Mouse (Mus musculus) kidney, embryonic 16.5 days (tissue): ENCODE measurements around the gene Nudt16l1. TPM values are rescaled to one million over a fixed set of nuclear protein-coding genes. Genes with fewer than 3 reads are reported as not detected.

Experiments
- ATAC-seq: fragments of 200-750 bp; cut with Nextera tagmentation; 2 replicates; pipeline ENCODE4 v1.8.0; 2017; ENCODE audit warnings: moderate TSS enrichment; ENCODE audit not compliant: low FRiP score, low TSS enrichment
- H3K27ac ChIP-seq: fragments of 300-500 bp; sonication (generic); 2 replicates; pipeline ENCODE4 v1.5.1; 2014; ENCODE audit warnings: low read length
- H3K27me3 ChIP-seq: fragments of 300-500 bp; sonication (generic); 2 replicates; pipeline ENCODE4 v1.6.1; 2014; ENCODE audit warnings: low read length, control low read depth, mixed read lengths; ENCODE audit not compliant: insufficient read depth
- H3K36me3 ChIP-seq: fragments of 300-500 bp; sonication (generic); 2 replicates; pipeline ENCODE4 v1.6.1; 2014; ENCODE audit warnings: low read length, control low read depth, mixed read lengths; ENCODE audit not compliant: insufficient read depth
- H3K4me1 ChIP-seq: fragments of 300-500 bp; sonication (generic); 2 replicates; pipeline ENCODE4 v1.6.1; 2014; ENCODE audit warnings: low read length, control low read depth, mixed read lengths; ENCODE audit not compliant: insufficient read depth
- H3K4me2 ChIP-seq: fragments of 300-500 bp; sonication (generic); replicated peaks from 2 replicates; pipeline ENCODE4 v1.6.1; 2014; ENCODE audit warnings: low read depth, low read length
- H3K4me3 ChIP-seq: fragments of 300-500 bp; sonication (generic); 2 replicates; pipeline ENCODE4 v1.5.1; 2014; ENCODE audit warnings: mild to moderate bottlenecking, low read length
- H3K9ac ChIP-seq: fragments of 300-500 bp; sonication (generic); replicated peaks from 2 replicates; pipeline ENCODE4 v1.6.1; 2014; ENCODE audit warnings: low read length
- H3K9me3 ChIP-seq: fragments of 300-500 bp; sonication (generic); 2 replicates; pipeline ENCODE4 v1.6.1; 2016; ENCODE audit warnings: low read length, control low read depth
- WGBS: fragments of 180-500 bp; shearing (Covaris S2); extraction: QIAGEN DNeasy Blood & Tissue Kit; methylation state at CpG from one replicate; pipeline ENCODE4 v1.1.7; 2014; 5-methylcytosine and 5-hydroxymethylcytosine counted together
- polyA plus RNA-seq: library from polyadenylated mRNA; unstranded; fragments of >200 nt; fragmentation: Nextera tagmentation; extraction: Ambion mirVana; gene quantifications from 2 replicates; pipeline ENCODE4 v1.2.1, GENCODE M21; 2015

Nudt16l1 gene
- polyA plus RNA-seq, 1 experiment from 2014 or later: 187 TPM

GRCm38 (mm10) chr16:4964731-4965391 lies 26.3 kb downstream of the Nudt16l1 start:
- Histone ChIP-seq H3K9ac (peak overlapping the region; percentile 79), H3K4me3 (peak overlapping the region; percentile 75), H3K4me1 (peaks cover 20% of the 10 kb centered on the region), H3K27ac (peak overlapping the region; percentile 78), H3K36me3 (no peaks in the 10 kb centered on the region; the same call in 1 of the 2 replicates), H3K4me2 (peak overlapping the region; percentile 86), H3K27me3 (no peaks in the 10 kb centered on the region), H3K9me3 (no peaks in the 10 kb centered on the region)
- 21% methylated on average over 13 of the region's 13 CpGs for WGBS
- ATAC-seq: no peak; the same call in 1 of the 2 replicates

- Histone ChIP-seq H3K4me2 (no peak overlapping the region), H3K36me3 (no peaks in the 10 kb centered on the region), H3K27me3 (no peaks in the 10 kb centered on the region), H3K4me1 (peaks cover 20% of the 10 kb centered on the region), H3K27ac (no peak overlapping the region), H3K4me3 (peak overlapping the region; percentile 75; the same call in 1 of the 2 replicates), H3K9me3 (no peaks in the 10 kb centered on the region), H3K9ac (no peak overlapping the region)
- 91% methylated on average over 8 of the region's 8 CpGs for WGBS
- no peak for ATAC-seq
Measured at GRCm38 (mm10) chr16:4965392-4966129, 27.0 kb downstream of the Nudt16l1 start.

GRCm38 (mm10) chr16:4968426-4968825 lies 29.9 kb downstream of the Nudt16l1 start:
- H3K4me2 ChIP-seq: no peak overlapping the region
- H3K9me3 ChIP-seq: no peaks in the 10 kb centered on the region
- H3K9ac ChIP-seq: no peak overlapping the region
- H3K27me3 ChIP-seq: no peaks in the 10 kb centered on the region
- H3K36me3 ChIP-seq: no peaks in the 10 kb centered on the region
- no peak for ATAC-seq
- H3K4me3 ChIP-seq: no peak overlapping the region
- H3K27ac ChIP-seq: no peak overlapping the region
- WGBS: 74% methylated on average over 3 of the region's 3 CpGs
- H3K4me1 ChIP-seq: peaks cover 7% of the 10 kb centered on the region

GRCm38 (mm10) chr16:4969055-4969843 lies 30.7 kb downstream of the Nudt16l1 start:
- Histone ChIP-seq H3K4me3 (no peak overlapping the region), H3K36me3 (no peaks in the 10 kb centered on the region), H3K9ac (no peak overlapping the region), H3K4me1 (peaks cover 6% of the 10 kb centered on the region), H3K9me3 (no peaks in the 10 kb centered on the region), H3K4me2 (no peak overlapping the region), H3K27me3 (no peaks in the 10 kb centered on the region), H3K27ac (no peak overlapping the region)
- ATAC-seq: no peak
- WGBS: 85% methylated on average over 5 of the region's 5 CpGs

- Histone ChIP-seq H3K4me2 (no peak overlapping the region), H3K4me1 (no peaks in the 10 kb centered on the region), H3K9ac (no peak overlapping the region), H3K27me3 (no peaks in the 10 kb centered on the region), H3K4me3 (no peak overlapping the region), H3K36me3 (no peaks in the 10 kb centered on the region), H3K9me3 (no peaks in the 10 kb centered on the region), H3K27ac (no peak overlapping the region)
- 66% methylated on average over 4 of the region's 4 CpGs for WGBS
- ATAC-seq: 0 out of 2 replicates have a peak, but pooled peaks have one; percentile 35
Measured at GRCm38 (mm10) chr16:4971626-4972025, 33.1 kb downstream of the Nudt16l1 start.

GRCm38 (mm10) chr16:4974521-4974920 lies 36.0 kb downstream of the Nudt16l1 start:
- Histone ChIP-seq H3K36me3 (no peaks in the 10 kb centered on the region), H3K9ac (no peak overlapping the region), H3K4me2 (no peak overlapping the region), H3K4me3 (no peak overlapping the region), H3K9me3 (no peaks in the 10 kb centered on the region), H3K27ac (no peak overlapping the region), H3K27me3 (no peaks in the 10 kb centered on the region), H3K4me1 (no peaks in the 10 kb centered on the region)
- no peak for ATAC-seq
- WGBS: 84% methylated on average over 5 of the region's 5 CpGs

GRCm38 (mm10) chr16:4976180-4976579 lies 37.6 kb downstream of the Nudt16l1 start:
- Histone ChIP-seq H3K4me2 (no peak overlapping the region), H3K27ac (no peak overlapping the region), H3K27me3 (no peaks in the 10 kb centered on the region), H3K36me3 (no peaks in the 10 kb centered on the region), H3K4me1 (no peaks in the 10 kb centered on the region), H3K9ac (no peak overlapping the region), H3K9me3 (no peaks in the 10 kb centered on the region), H3K4me3 (no peak overlapping the region)
- ATAC-seq: no peak
- 76% methylated on average over 2 of the region's 2 CpGs for WGBS

- Histone ChIP-seq H3K9ac (no peak overlapping the region), H3K9me3 (no peaks in the 10 kb centered on the region)
- no peak for ATAC-seq
Measured at GRCm38 (mm10) chr16:4978275-4979051, 39.9 kb downstream of the Nudt16l1 start.

GRCm38 (mm10) chr16:4979755-4980380 lies 41.3 kb downstream of the Nudt16l1 start:
- H3K4me3 ChIP-seq: no peak overlapping the region
- ATAC-seq: peak; percentile 80

More at GRCm38 (mm10) chr16:4978275-4979051, 39.9 kb downstream of the Nudt16l1 start:
- Histone ChIP-seq H3K4me3 (no peak overlapping the region), H3K4me1 (no peaks in the 10 kb centered on the region), H3K4me2 (no peak overlapping the region), H3K27ac (no peak overlapping the region), H3K27me3 (no peaks in the 10 kb centered on the region), H3K36me3 (no peaks in the 10 kb centered on the region)
- WGBS: 56% methylated on average over 5 of the region's 5 CpGs

More at GRCm38 (mm10) chr16:4979755-4980380, 41.3 kb downstream of the Nudt16l1 start:
- no peaks in the 10 kb centered on the region for H3K4me1 ChIP-seq
- no peaks in the 10 kb centered on the region for H3K27me3 ChIP-seq
- H3K4me2 ChIP-seq: no peak overlapping the region
- H3K9ac ChIP-seq: no peak overlapping the region
- H3K36me3 ChIP-seq: no peaks in the 10 kb centered on the region
- no peak overlapping the region for H3K27ac ChIP-seq
- H3K9me3 ChIP-seq: no peaks in the 10 kb centered on the region
- WGBS: 72% methylated on average over 4 of the region's 4 CpGs
